Mouse (Mus musculus) spleen, adult 18-20 months (tissue): Measurements from ENCODE around the gene Krtap9-1.
"Not testable (repeated sequence)": the region's sequence is repeated elsewhere in the genome, so short reads cannot be mapped to it uniquely, and the experiment has no call there.

ENCODE experiments used
- DNase-seq, 2 experiments: peaks; one replicate each; pipeline ENCODE4 v3.0.0; 2022; ENCODE audit warnings: mixed read lengths in 2 of 2

Gene Krtap9-1

DNA sequence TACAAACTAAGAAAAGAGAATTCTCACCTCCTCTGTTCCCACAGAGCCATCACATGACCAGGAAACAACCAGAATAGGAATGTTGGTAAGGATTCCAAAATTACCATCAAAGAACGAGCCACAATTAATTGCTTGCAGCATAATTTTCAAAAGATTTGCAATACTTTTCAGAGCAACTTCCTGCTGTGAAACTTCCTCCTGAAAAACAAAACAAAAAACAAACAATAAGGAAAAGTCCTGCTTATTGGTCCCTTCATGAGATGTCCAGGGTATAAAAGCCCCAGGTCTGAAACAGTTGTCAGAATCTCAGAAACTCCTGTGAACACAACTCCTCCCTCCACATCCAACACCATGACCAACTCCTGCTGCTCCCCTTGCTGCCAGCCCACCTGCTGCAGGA, at the start of gene Krtap9-1:
Gene Krtap9-1, plus strand, starts transcription at position 301 of the 400 bp plus-strand sequence.
- not testable (repeated sequence) for DNase-seq

DNA sequence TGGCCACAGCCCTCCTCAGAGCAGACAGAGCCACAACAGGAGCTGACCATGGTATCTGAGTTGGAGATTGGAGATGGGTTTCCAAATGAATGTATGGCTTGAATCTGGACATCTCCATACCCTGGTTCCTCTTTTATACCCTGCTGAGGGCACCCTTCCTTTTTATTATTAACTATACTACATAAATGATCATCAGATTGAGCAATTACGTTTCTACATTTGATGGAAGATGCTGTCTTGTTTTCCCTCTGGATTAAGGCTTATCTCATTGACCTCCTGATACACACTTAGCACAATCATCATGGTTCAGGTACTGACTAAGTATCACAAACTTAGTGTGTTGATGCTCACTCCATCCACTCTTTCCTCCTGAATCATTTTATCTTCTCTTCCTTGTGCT, 35.2 kb upstream of the Krtap9-1 start, which contains the start of gene 2300003K06Rik:
Gene 2300003K06Rik, minus strand, starts transcription at position 101 of the 400 bp plus-strand sequence.
- no peak for DNase-seq

DNA sequence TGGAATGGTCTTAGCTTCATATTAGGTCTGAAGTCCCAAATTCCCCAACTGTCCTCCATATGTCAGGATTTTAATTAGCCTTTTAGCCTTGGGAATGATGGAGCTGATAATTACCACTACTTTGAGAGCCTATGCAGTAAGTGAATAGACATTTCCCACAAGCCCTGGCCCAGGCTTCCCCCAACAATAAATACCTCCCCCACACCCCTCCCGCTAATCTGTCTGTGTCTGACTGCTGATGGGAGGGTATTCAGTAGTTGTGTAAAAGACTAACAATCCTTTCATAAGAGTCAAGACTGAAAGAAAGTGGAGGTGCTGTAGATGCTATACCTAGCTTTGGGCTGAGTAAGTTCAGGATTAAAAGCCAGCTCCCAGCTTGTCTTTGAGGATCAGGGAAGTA, 31.0 kb upstream of the Krtap9-1 start:
- DNase-seq = no peak

DNA sequence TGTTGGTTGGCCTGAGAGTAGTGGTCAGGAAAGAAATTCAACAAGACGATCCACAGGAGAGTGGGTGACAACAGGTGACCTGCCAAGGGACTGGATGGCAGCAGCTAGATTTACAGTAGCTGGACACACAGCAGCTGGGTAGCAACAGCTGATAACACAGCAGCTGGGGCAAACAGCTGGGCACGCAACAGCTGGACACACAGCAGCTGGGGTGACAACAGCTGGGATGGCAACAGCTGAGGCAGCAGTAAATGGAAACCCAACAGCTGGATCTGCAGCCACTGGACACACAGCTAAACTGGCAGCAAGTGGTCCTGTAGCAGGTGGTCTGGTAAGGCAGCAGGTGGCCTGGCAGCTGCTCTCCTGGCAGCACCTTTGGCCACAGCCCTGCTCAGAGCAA, 26.4 kb upstream of the Krtap9-1 start:
- no peak for DNase-seq

DNA sequence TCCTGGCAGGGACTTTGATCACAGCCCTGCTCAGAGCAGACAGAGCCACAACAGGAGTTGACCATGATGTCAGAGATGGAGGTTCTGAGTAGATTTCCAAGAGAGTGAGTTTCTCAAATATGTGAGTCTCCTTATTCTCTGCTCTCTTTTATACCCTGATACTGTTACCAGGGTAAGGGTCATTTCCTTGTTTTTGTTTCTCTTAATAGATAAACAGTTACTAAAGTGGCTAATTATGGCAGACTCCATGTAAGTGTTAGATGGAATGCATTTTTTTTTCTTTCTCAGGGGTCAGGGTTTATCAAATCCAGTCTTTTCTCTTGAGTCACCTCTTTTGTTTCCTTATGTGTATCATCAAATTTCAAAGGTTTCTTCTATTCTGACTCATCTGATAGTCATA, 21.7 kb upstream of the Krtap9-1 start, which contains the start of gene Krtap4-16:
Gene Krtap4-16, minus strand, starts transcription at position 101 of the 400 bp plus-strand sequence.
- no peak for DNase-seq

DNA sequence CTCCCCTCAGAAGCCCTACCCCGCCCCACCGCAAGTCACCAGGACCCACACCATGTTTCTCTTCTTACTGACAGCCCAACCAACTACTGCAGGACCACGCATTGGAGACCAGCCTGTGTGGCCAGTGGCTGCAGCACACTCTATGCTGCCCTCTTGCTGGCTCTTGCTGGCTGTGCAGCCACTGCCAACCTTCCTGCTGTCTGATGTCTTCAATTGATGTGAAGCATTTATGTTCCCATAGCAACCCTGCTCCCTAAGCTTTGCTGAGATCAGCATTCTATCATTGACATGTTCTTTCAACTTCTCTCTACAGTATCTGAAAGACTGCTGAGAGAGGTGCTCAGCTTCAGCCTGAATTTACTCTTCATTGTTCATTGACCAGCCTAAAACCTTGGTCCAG, 19.1 kb upstream of the Krtap9-1 start:
- no peak for DNase-seq

DNA sequence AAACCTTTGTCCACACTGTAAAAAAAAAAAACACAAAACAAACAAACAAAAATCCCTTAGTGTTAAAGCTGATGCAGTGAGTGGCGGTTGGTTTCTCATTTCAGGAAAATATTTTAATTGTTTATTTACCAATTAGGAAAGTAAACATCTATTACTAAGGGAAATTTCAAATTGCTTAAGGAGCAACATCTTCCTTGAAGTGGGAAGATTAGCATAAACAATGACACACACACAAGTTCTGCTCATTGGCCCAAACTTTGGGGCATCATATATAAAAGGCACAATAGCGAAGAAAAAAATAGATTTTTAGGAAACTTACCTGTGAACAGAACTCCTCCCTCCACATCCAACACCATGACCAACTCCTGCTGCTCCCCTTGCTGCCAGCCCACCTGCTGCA, 15.6 kb upstream of the Krtap9-1 start, which contains the start of gene Gm11568:
Gene Gm11568, plus strand, starts transcription at position 301 of the 400 bp plus-strand sequence.
- DNase-seq = no peak

DNA sequence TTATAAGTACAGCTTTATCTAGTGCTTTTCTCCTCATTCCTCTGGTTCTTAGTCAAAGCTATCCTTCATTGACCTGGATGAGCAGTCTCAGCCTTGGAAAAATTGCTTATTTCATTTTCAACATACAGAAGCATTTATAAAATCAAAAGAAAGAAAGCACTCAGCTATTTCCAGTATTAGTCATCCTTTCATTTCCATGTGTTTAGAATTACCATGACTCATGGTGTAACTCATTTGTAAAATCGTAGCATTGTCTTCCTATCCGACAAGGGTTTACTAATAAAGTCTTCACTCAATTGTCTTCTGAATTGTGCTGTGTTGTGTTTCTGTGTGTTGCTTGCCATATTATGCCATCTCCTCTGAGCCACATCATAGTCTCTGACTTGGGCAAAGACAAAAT, 14.4 kb upstream of the Krtap9-1 start:
- no peak for DNase-seq

DNA sequence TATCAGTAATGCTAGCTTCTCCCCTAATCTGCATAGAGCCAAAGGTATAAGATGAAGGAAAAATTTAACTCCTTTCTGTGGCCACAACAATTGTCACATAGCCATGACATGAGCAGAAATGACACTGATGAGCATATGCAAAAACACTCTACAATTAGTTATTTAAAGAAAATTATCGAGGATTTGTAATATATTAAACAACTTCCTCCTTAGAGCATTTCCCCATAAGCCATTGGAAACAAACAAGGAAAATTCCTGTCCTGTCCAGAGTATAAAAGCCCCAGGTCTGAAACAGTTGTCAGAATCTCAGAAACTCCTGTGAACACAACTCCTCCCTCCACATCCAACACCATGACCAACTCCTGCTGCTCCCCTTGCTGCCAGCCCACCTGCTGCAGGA, 9.0 kb upstream of the Krtap9-1 start, which contains the start of gene Gm11559:
Gene Gm11559, plus strand, starts transcription at position 301 of the 400 bp plus-strand sequence.
- DNase-seq = not testable (repeated sequence)

DNA sequence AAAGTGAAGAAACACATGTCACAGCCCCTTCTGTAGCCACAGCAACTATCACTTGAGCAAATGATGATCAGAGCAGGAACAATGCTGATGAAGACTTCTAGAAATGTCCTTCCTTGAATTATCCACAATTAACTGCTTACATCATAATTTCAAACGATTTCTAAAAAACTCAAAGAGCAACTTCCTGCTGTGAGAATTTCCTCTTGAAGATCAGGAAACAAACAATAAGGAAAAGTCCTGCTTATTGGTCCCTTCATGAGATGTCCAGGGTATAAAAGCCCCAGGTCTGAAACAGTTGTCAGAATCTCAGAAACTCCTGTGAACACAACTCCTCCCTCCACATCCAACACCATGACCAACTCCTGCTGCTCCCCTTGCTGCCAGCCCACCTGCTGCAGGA, 5.7 kb downstream of the Krtap9-1 start, which contains the start of gene Gm11567:
Gene Gm11567, plus strand, starts transcription at position 301 of the 400 bp plus-strand sequence.
- not testable (repeated sequence) for DNase-seq

DNA sequence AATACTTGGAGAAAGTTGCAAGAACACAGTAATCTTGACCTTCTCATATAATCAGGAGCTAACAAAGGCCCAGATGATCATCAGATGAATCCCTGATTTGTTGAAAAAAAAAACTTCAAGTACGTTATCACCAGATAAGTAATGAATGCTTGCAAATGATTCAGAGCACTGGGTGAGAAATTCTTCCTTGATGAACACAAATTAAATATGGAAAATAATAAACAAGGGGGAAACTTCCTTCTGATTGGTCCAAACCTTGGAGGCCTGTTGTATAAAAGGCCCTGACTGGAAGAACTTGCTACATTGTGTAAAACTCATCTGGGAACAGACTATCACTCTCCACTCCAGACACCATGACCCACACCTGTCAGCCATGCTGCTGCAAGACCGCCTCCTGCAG, 34.4 kb downstream of the Krtap9-1 start, which contains the start of gene Krtap31-1:
Gene Krtap31-1, plus strand, starts transcription at position 301 of the 400 bp plus-strand sequence.
- DNase-seq = no peak

DNA sequence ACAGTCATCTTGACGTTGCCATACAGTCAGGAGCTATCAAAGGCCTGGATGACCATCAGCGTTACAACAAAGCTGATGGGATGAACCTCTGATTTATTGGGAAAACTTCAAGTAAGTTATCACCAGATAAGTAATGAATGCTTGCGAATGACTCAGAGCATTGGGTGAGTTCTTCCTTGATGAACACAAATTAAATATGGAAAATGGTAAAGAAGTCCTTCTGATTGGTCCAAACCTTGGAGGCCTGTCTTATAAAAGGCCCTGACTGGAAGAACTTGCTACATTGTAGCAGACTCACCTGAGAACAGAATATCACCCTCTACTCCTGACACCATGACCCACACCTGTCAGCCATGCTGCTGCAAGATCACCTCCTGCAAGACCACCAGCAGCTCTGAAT, 41.3 kb downstream of the Krtap9-1 start, which contains the start of gene Gm11565:
Gene Gm11565, plus strand, starts transcription at position 301 of the 400 bp plus-strand sequence.
- DNase-seq = no peak
